Mouse (Mus musculus) liver, adult (tissue): ENCODE data around the gene Cyp26a1.

ENCODE experiments used
- GATA4 ChIP-seq: IDR thresholded peaks from 2 replicates; pipeline ENCODE4 v1.6.1; 2014; ENCODE audit warnings: mild to moderate bottlenecking, low read length; ENCODE audit not compliant: insufficient replicate concordance

Cyp26a1 gene

GRCm38 (mm10) chr19:37692879-37693278 lies 4.7 kb upstream of the Cyp26a1 start:
- TF ChIP-seq GATA4, result no peak

DNA sequence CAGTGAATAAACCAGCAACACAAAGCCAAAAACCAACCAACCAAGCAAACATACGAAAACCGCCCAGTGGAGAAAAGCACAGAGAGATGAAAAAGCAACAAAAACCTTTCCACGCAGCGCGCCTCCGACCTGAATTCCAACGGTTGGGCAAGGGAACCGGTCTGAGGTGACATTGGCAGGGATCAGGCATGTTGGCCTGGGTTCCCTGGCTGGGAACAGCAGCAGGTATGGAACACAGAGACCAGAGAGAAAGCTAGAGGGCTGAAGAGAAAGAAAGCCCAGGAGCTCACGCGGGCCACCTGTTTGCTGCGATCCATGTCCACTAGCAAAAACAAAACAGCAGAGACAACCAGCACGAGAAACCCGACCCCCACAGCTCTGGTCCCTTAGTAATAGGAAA lies 2.5 kb upstream of the Cyp26a1 start:
- no peak for TF ChIP-seq GATA4

DNA sequence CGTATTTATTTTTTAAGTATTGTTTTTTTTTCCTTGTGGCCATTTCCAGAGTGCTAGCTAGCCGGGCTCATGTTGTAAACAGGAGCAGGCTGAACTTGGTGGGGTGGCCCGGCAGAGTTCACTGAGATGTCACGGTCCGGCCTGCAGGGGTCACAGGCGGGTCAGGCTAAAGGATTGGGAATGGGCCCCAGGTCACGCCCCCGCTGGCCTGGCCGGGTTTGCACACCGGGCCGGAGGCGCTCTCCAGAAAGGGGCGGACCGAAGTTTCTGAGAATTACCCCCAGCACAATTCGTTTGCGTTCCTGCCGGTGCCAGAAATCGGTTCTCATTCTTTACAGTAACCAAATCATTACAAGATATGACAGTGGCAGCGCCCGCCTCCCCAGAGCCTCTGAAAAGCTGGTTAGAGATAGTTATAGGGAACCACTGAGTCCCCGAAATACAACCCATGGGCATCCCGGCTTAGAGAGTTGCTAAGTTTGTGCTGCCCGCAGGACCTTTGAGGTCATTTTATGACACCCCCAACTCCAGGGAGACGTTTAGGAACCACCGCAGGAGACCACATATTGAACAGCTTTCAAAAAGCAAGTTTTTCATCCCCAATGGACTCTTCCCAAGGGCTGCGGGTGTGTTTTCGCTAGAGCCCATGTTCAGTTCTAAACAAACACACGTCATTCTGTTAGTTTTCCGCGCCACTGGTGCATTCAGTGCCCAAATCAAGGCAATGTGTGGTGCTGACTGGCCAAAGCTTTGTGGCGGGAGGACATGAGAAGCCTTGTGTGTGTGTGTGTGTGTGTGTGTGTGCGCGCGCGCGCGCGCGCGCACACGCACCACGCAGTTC lies 1.6 kb upstream of the Cyp26a1 start:
- TF ChIP-seq GATA4, result no peak

GRCm38 (mm10) chr19:37696603-37697334 lies 829 bp upstream of the Cyp26a1 start:
- TF ChIP-seq GATA4, result no peak

- TF ChIP-seq GATA4, result no peak
Observed at GRCm38 (mm10) chr19:37697335-37697636, 312 bp upstream of the Cyp26a1 start.

GRCm38 (mm10) chr19:37698273-37699160 lies 919 bp downstream of the Cyp26a1 start:
- TF ChIP-seq GATA4, result no peak

DNA sequence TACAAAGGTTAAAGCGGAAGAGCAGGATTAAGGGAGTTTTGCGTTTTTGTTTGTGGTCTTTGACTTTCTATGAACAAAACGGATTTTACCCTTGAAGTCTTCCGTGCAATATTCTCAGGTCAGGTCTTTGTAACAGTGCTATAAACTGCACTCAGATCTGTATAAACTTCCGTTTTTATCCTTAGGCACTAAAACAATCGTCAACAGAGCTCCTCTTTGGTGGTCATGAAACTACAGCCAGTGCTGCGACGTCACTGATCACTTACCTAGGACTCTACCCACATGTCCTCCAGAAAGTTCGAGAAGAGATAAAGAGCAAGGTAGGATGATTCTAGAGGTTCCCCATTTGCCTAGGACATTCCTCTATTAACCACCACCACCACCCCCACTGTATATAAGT lies 2.1 kb downstream of the Cyp26a1 start:
- no peak for TF ChIP-seq GATA4

DNA sequence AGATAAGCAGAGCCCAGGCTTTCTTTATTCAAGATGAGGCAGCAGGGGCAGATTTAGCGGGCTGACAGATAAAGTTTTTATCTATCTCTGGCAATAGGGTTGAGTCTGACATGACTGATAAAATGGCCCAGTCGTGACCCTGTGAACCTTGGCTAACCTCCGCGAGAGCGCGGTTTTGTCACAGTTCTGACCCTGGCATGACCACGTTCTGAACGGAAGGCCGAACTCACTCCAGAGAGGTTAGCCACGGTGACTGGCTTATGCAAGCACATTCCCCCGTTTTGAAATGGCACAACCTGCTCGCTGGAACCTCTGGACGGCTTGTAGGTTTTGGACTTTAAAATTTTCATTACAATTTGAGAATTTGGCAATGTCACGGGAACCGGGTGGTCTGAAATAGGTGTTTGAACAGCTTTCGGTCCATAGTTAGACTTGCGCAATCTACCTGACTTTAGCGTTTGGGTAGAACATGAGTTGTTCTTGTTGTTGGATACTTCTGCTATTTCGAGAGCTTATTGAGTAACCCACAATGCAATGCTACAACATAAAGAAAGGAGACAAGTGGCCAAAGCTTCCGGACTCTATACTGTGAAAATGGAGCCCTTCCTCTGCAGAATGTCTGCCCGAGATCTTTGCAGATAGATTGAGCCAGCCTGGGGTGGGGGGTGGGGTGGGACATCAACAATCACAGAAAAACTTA lies 4.9 kb downstream of the Cyp26a1 start:
- peak; percentile 84; the same call in 1 of the 2 replicates for TF ChIP-seq GATA4

DNA sequence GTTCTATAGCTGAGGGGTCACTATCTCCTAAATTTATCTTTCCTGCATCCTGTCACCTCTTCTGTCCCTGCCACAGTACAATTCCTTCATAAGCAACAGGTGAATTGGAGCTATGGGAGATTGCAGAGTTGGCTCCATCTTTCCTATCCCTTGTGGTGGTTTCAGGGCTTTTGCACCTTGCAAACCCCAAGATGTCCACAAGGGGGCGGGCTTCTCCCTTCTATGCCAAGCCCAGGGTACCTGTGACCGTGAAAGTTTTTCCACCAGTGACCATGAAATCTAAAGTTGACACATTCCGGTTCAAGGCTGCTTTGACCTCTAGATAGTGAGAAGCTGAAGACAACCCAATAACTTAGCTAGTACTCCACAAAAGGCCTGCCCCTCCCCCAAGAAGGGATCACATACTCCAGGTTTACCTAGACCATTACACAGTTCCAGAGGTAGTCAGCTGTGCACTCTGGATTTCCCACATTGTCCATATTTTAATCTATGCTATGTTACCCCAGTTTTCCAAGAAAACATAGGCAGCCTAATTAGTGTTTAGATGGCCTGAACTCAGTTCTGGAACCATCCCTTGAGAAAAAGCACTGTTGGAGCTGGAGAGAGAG lies 6.4 kb downstream of the Cyp26a1 start:
- TF ChIP-seq GATA4, result no peak

DNA sequence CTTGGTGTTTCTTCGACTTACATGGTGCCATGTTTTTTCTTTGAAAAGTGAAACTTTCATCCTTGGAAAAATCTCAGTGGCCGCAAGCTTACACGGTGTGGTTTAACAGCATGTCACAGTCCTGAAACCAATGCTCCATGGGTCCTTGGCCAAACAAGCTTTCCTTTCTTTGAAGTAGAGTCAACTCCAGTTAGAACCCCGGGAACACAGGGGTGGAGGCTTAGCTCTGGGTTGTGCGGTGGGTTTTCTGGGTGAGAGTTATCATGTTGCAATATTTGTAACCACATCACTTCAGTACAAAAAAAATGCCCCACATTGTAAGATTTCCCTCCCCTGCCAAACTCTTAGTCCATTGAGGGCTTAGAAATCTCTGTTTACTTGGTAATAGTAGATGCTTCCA lies 8.1 kb downstream of the Cyp26a1 start:
- TF ChIP-seq GATA4, result no peak

- no peak for TF ChIP-seq GATA4
Observed at GRCm38 (mm10) chr19:37714681-37715080, 17.1 kb downstream of the Cyp26a1 start.

DNA sequence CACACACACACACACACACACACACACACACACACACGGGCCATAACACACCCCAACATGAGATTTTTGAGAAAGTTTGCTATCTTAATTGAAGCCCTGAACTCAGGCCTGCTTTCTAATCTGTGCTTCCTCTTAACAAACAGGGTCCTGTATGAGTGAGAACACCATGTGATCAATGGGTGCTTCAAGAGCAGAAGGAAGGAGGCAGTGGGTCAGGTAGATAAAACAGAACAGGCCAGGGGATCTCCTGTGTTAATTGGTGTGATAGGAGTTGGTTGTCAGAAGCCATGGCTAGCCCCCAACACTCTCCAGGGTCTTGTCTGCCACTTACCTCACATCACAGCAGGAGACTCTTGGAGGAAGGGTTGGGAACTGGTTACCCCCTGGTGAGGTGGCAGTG lies 18.4 kb downstream of the Cyp26a1 start:
- TF ChIP-seq GATA4, result no peak

DNA sequence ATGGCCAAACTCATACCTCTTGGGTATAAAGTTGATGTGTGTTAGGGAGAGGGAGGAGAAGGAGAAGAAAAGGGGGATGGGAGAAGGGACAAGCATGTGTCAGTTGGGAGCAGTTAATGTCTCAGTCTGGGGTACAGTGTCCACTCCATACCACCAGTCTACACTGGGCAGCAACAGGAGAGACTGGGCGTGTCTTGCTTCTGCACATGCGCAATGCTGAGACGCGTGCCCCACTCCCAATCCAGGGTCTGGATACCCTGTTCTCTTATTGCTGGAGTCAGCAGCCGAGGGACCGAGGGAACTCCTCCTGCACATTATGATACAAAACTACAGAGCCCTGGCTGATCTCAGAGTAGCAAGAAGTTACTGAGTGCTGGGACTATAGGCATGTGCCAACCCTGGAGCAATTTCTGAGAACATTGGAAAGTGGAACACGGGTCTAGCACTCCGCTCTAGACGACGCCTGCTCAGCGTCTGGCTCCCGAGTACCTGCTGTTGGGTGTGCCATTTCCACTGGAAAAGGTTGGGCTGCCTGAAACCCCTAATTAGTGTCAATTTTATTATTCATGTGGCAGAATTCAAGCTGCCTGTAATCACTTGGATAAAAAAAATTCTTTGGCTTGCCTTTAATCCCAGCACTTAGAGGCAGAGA lies 19.1 kb downstream of the Cyp26a1 start:
- TF ChIP-seq GATA4, result no peak

DNA sequence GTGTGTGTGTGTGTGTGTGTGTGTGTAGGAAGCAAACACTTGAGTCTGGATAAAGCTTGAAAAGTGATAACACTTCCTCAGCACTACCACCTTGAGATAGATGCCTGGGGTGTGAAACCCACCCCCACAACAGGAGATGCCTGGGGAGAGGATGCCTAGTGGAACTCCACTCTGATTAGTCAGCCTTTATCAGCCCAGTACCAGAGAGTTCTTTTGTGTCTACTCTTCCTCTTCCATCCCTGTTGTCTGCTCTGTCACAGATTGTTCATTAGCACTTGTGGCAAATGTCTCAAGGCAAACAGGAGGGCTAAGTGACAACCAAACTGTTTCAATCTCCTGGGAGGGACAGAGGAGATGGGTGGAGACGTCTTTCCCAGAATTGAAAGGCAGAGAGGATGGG lies 21.6 kb downstream of the Cyp26a1 start:
- no peak for TF ChIP-seq GATA4
